Mouse (Mus musculus) heart, embryonic 12.5 days (tissue): ENCODE measurements around the gene Tnfsfm13. TPM values are rescaled to one million over a fixed set of nuclear protein-coding genes. Genes with fewer than 3 reads are reported as not detected.

Experiments used
- ATAC-seq: fragments of 200-750 bp; cut with Nextera tagmentation; 2 replicates; pipeline ENCODE4 v1.8.0; 2017; ENCODE audit warnings: moderate TSS enrichment, moderate library complexity; ENCODE audit not compliant: insufficient number of reproducible peaks, low FRiP score
- H3K27ac ChIP-seq: fragments of 300-500 bp; sonication (generic); 2 replicates; pipeline ENCODE4 v1.5.1; 2016; ENCODE audit warnings: mild to moderate bottlenecking, moderate library complexity; ENCODE audit not compliant: poor library complexity, severe bottlenecking
- H3K27me3 ChIP-seq: fragments of 300-500 bp; sonication (generic); replicated peaks from 2 replicates; pipeline ENCODE4 v1.6.1; 2016; ENCODE audit warnings: mild to moderate bottlenecking, moderate library complexity
- H3K36me3 ChIP-seq: fragments of 300-500 bp; sonication (generic); 2 replicates; pipeline ENCODE4 v1.6.1; 2016; ENCODE audit warnings: mild to moderate bottlenecking, moderate library complexity
- H3K4me1 ChIP-seq: fragments of 300-500 bp; sonication (generic); replicated peaks from 2 replicates; pipeline ENCODE4 v1.6.1; 2016; ENCODE audit warnings: mild to moderate bottlenecking
- H3K4me2 ChIP-seq: fragments of 300-500 bp; sonication (generic); 2 replicates; pipeline ENCODE4 v1.6.1; 2016; ENCODE audit warnings: mild to moderate bottlenecking, moderate library complexity
- H3K4me3 ChIP-seq: fragments of 300-500 bp; sonication (generic); 2 replicates; pipeline ENCODE4 v1.5.1; 2016; ENCODE audit warnings: mild to moderate bottlenecking
- H3K9ac ChIP-seq: fragments of 300-500 bp; sonication (generic); 2 replicates; pipeline ENCODE4 v1.6.1; 2016; ENCODE audit warnings: mild to moderate bottlenecking, moderate library complexity
- H3K9me3 ChIP-seq: fragments of 300-500 bp; sonication (generic); replicated peaks from 2 replicates; pipeline ENCODE4 v1.6.1; 2016; ENCODE audit warnings: mild to moderate bottlenecking, moderate library complexity
- WGBS: fragments of 180-500 bp; shearing (Covaris S2); methylation state at CpG from one replicate; pipeline ENCODE4 v1.1.7; 2016; 5-methylcytosine and 5-hydroxymethylcytosine counted together
- polyA plus RNA-seq: library from polyadenylated mRNA; unstranded; fragments of >200 nt; fragmentation: Nextera tagmentation; extraction: Ambion mirVana; gene quantifications from 2 replicates; pipeline ENCODE4 v1.2.1, GENCODE M21; 2016

Tnfsfm13 gene
- polyA plus RNA-seq, 1 experiment from 2014 or later: 1.5 TPM

DNA sequence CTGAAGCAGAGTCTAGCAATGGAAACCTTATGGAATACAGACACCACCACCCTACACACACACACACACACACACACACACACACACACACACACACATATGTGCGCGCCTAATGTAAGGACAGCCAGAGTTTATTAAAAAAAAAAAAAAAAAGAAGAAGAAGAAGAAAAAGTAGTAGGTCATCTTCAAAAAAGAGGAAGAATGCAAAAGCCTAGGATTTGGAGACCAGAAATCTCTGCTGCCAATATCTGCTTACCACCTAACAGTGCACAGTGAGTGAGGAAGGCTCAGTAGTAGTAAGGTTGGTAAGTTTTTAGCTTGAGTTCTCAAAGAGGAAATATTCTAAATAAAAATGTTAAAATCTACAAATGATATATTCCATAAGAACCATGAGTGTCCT, 16.8 kb downstream of the Tnfsfm13 start:
- H3K4me3 ChIP-seq: no peak overlapping the region
- no peak overlapping the region; the same call in 1 of the 2 replicates for H3K9ac ChIP-seq
- H3K27ac ChIP-seq: no peak overlapping the region
- 100% methylated on average over 2 of the region's 2 CpGs for WGBS
- H3K4me1 ChIP-seq: peaks cover 26% of the 10 kb centered on the region
- no peak for ATAC-seq
- no peaks in the 10 kb centered on the region for H3K9me3 ChIP-seq
- no peak overlapping the region for H3K4me2 ChIP-seq
- no peaks in the 10 kb centered on the region for H3K27me3 ChIP-seq
- H3K36me3 ChIP-seq: peaks cover 61% of the 10 kb centered on the region

DNA sequence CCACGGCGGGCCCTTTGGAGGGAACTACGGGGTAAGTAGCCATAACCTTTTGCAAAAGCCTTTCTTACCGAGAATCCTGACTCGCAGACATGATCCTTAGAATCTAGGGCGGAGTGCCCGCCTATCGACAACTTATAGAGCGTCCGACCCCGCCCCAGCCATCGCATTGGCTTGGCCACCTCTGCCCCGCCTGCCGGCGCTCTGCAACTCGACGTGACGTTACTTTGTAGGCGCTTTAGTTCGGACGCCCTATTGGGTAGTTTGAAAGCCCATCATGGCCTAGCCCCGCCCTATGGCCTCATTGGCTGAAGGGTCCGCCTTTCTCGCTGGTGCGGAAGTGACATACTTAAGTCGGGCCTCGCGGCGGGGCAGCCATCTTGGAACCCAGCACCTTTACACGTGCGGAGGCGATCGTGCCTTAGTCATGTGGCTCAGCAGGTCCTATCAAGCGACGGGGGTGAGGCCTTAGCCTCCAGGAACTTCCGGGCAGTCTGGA, 23.6 kb downstream of the Tnfsfm13 start, which contains the start of gene Eif4a1:
Eif4a1 (minus strand) TSS at position 213 of the 496 bp plus-strand sequence.
- Histone ChIP-seq H3K4me1 (peaks cover 25% of the 10 kb centered on the region), H3K36me3 (peaks cover 80% of the 10 kb centered on the region), H3K27ac (peak within 1 kb of the TSS; percentile 98), H3K4me2 (peak within 1 kb of the TSS; percentile 100), H3K4me3 (peak within 1 kb of the TSS; percentile 98), H3K27me3 (no peaks in the 10 kb centered on the region), H3K9me3 (no peaks in the 10 kb centered on the region), H3K9ac (peak within 1 kb of the TSS; percentile 100)
- under 1% methylated on average over 36 of the region's 36 CpGs for WGBS
- peak; percentile 97 for ATAC-seq

- H3K36me3 ChIP-seq: peaks cover 79% of the 10 kb centered on the region
- peak overlapping the region; percentile 98 for H3K4me3 ChIP-seq
- peaks cover 25% of the 10 kb centered on the region for H3K4me1 ChIP-seq
- no peak for ATAC-seq
- peak overlapping the region; percentile 100 for H3K9ac ChIP-seq
- H3K27me3 ChIP-seq: no peaks in the 10 kb centered on the region
- no peaks in the 10 kb centered on the region for H3K9me3 ChIP-seq
- peak overlapping the region; percentile 98 for H3K27ac ChIP-seq
- 0% methylated on average over 42 of the region's 43 CpGs for WGBS
- H3K4me2 ChIP-seq: peak overlapping the region; percentile 100
These were observed 24.2 kb downstream of the Tnfsfm13 start for GRCm38 (mm10) chr11:69671726-69672124.

GRCm38 (mm10) chr11:69670786-69671725, 24.8 kb downstream of the Tnfsfm13 start:
- WGBS: 1% methylated on average over 61 of the region's 61 CpGs
- no peaks in the 10 kb centered on the region for H3K27me3 ChIP-seq

GRCm38 (mm10) chr11:69666665-69667005, 29.3 kb downstream of the Tnfsfm13 start:
- no peak for ATAC-seq
- Histone ChIP-seq H3K27ac (no peak overlapping the region), H3K36me3 (peaks cover 70% of the 10 kb centered on the region)

More at GRCm38 (mm10) chr11:69670786-69671725, 24.8 kb downstream of the Tnfsfm13 start:
- peak; percentile 85 for ATAC-seq
- peak overlapping the region; percentile 98 for H3K27ac ChIP-seq
- H3K9ac ChIP-seq: peak overlapping the region; percentile 100
- no peaks in the 10 kb centered on the region for H3K9me3 ChIP-seq
- H3K4me2 ChIP-seq: peak overlapping the region; percentile 100
- peak overlapping the region; percentile 98 for H3K4me3 ChIP-seq
- peaks cover 25% of the 10 kb centered on the region for H3K4me1 ChIP-seq
- peaks cover 79% of the 10 kb centered on the region for H3K36me3 ChIP-seq

GRCm38 (mm10) chr11:69665961-69666664, 29.8 kb downstream of the Tnfsfm13 start, which contains the start of gene Cd68:
Gene Cd68, minus strand, starts transcription at chr11:69666153.
- H3K9ac ChIP-seq: no peak within 1 kb of the TSS
- ATAC-seq: no peak
- H3K27me3 ChIP-seq: no peaks in the 10 kb centered on the region
- H3K4me1 ChIP-seq: peaks cover 37% of the 10 kb centered on the region
- no peak within 1 kb of the TSS for H3K4me3 ChIP-seq
- no peaks in the 10 kb centered on the region for H3K9me3 ChIP-seq
- H3K27ac ChIP-seq: 0 out of 2 replicates have a peak within 1 kb of the TSS, but pooled peaks have one; percentile 7
- 31% methylated on average over 7 of the region's 7 CpGs for WGBS
- peaks cover 70% of the 10 kb centered on the region for H3K36me3 ChIP-seq
- no peak within 1 kb of the TSS for H3K4me2 ChIP-seq

More at GRCm38 (mm10) chr11:69666665-69667005, 29.3 kb downstream of the Tnfsfm13 start:
- 85% methylated on average over 3 of the region's 3 CpGs for WGBS
- Histone ChIP-seq H3K9ac (no peak overlapping the region), H3K9me3 (no peaks in the 10 kb centered on the region), H3K4me1 (peaks cover 32% of the 10 kb centered on the region), H3K27me3 (no peaks in the 10 kb centered on the region), H3K4me3 (no peak overlapping the region), H3K4me2 (no peak overlapping the region)

DNA sequence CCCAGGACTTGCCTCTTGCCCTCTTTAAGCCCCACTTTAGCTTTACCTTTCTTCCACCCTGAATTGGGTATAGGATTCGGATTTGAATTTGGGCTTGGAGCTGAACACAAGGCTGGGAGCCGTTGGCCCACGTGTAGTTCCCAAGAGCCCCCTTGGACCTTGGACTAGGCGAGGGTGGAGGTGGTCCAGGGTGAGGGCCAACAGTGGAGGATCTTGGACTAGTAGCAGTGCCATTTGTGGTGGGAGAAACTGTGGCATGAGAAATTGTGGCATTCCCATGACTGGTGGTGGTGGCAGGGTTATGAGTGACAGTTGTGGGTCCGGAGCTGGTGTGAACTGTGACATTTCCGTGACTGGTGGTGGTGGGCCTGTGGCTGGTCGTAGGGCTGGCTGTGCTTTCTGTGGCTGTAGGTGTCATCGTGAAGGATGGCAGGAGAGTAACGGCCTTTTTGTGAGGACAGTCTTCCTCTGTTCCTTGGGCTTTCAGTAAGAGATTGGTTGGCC, 30.4 kb downstream of the Tnfsfm13 start:
- ATAC-seq: no peak
- WGBS: 76% methylated on average over 9 of the region's 9 CpGs
- H3K9me3 ChIP-seq: no peaks in the 10 kb centered on the region
- H3K4me3 ChIP-seq: no peak overlapping the region
- H3K4me2 ChIP-seq: no peak overlapping the region
- H3K27ac ChIP-seq: 0 out of 2 replicates have a peak overlapping the region, but pooled peaks have one; percentile 7
- peaks cover 37% of the 10 kb centered on the region for H3K4me1 ChIP-seq
- H3K9ac ChIP-seq: no peak overlapping the region
- no peaks in the 10 kb centered on the region for H3K27me3 ChIP-seq
- H3K36me3 ChIP-seq: peaks cover 65% of the 10 kb centered on the region

GRCm38 (mm10) chr11:69664841-69665240, 31.1 kb downstream of the Tnfsfm13 start:
- H3K9me3 ChIP-seq: no peaks in the 10 kb centered on the region
- no peak overlapping the region for H3K4me3 ChIP-seq
- H3K4me1 ChIP-seq: peaks cover 32% of the 10 kb centered on the region
- H3K9ac ChIP-seq: no peak overlapping the region
- no peak overlapping the region for H3K4me2 ChIP-seq
- no peak overlapping the region for H3K27ac ChIP-seq
- 86% methylated on average over 7 of the region's 7 CpGs for WGBS
- peaks cover 58% of the 10 kb centered on the region for H3K36me3 ChIP-seq
- no peaks in the 10 kb centered on the region for H3K27me3 ChIP-seq
- ATAC-seq: no peak

DNA sequence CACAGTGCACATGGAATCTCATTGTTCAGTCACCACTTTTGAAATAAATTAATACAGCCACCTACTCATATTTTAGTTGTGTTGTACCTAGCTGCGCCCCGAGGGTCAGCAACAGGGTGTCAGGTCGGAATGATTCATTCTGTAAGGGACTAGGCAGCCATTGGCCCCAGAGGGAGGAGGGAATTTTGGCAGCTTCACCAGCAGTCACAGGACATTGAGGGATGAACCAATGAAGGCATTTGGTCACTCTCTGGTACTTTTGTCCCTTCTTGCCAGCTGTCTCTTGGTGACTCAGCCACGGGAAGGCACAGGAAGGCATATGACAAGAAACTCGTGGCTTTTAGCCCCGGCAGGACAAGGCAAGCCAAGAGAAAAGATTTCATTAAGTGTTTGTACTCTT, 32.1 kb downstream of the Tnfsfm13 start:
- no peak for ATAC-seq
- WGBS: 82% methylated on average over 6 of the region's 6 CpGs
- Histone ChIP-seq H3K27ac (no peak overlapping the region; the same call in 1 of the 2 replicates), H3K4me2 (no peak overlapping the region), H3K4me3 (no peak overlapping the region), H3K27me3 (no peaks in the 10 kb centered on the region), H3K9me3 (no peaks in the 10 kb centered on the region), H3K36me3 (peaks cover 53% of the 10 kb centered on the region), H3K9ac (0 out of 2 replicates have a peak overlapping the region, but pooled peaks have one; percentile 2), H3K4me1 (peaks cover 21% of the 10 kb centered on the region)

DNA sequence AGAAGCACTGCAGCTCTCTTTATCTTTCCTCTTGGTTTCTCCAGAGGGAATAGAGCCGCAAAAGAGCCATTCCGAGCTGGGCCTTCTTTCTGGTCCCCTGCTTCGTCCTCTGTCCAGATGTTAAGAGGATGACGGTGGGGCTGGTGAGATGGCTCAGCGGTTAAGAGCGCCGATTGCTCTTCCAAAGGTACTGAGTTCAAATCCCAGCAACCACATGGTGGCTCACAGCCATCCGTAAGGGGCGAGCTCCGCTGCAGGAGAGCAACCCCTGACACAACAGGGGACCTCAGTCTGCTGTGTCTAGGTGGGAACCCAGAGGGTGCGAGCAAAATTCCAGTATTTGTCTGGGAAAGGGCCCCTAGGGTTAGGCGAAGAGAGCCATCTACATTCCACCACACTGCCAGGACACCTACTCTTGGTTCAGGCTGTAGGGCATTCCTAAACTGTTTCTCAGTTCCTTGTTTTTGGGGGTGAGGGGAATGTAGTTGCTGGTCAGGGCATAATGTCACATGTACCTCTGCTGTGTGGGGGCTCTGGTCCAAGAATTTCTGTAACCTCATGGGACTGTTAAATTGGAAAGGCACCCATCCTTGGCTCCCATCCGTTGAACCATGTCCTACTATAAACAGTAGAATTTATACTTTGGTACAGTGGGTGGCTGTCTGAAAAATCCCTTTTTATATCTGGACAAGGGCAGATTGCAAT, 32.8 kb downstream of the Tnfsfm13 start:
- 71% methylated on average over 13 of the region's 13 CpGs for WGBS
- Histone ChIP-seq H3K27ac (peak overlapping the region; percentile 97), H3K9ac (peak overlapping the region; percentile 75), H3K27me3 (no peaks in the 10 kb centered on the region), H3K4me1 (peaks cover 20% of the 10 kb centered on the region), H3K36me3 (peaks cover 53% of the 10 kb centered on the region), H3K4me2 (peak overlapping the region; percentile 72), H3K9me3 (no peaks in the 10 kb centered on the region), H3K4me3 (peak overlapping the region; percentile 65)
- no peak for ATAC-seq
